Mouse (Mus musculus): ENCODE measurements around the gene H2-Q1.
"Not testable (repeated sequence)": the region's sequence is repeated elsewhere in the genome, so short reads cannot be mapped to it uniquely, and the experiment has no call there.

The H2-Q1 gene

DNA sequence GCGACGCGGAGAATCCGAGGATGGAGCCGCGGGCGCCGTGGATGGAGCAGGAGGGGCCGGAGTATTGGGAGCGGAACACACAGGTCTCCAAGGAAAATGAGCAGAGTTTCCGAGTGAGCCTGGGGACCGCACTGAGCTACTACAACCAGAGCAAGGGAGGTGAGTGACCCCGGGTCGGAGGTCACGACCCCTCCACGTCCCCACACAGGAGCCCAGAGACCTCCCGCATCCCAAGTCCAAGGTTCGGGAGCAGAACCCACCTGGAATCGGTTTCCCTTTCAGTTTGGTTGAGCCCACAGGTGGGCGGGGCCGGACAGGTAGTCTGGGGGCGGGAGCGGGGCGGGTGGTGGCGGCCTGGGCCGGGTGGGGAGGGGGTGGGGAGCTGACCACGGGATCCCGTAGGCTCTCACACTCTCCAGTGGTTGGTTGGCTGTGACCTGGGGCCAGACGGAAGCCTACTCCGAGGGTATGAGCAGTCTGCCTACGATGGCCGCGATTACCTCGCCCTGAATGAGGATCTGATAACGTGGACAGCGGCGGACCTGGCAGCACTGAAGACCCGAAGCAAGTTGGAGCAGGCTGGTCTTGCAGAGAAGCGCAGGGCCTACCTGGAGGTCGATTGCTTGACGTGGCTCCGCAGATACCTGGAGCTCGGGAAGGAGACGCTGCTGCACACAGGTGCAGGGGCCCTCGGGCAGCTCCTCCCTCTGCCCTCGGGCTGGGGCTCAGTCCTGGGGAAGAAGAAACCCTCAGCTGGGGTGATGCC is 22.7 kb downstream of the H2-Q1 start:
- DNase-seq (ENCODE audit: low spot score in 2 of 2), result no peak

DNA sequence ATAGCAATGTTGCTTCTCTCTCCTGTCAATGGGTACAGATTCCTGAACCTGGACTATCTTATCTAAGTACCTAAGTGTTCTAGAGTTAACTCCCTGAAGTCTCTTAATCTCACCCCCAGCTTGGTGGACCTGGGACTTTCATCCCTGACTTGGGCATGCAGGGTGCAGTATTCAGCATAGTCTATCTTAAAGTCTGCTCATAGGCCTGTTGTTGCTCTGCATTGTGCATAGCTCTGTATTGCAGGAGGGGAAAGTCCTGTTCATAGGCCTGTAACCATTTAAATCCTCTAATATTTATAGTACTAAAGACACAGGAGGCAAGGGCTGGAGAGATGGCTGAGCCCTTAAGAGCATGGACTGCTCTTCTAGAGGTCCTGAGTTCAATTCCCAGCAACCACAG is 27.5 kb downstream of the H2-Q1 start:
- not testable (repeated sequence) for DNase-seq (ENCODE audit: low spot score in 2 of 2)

DNA sequence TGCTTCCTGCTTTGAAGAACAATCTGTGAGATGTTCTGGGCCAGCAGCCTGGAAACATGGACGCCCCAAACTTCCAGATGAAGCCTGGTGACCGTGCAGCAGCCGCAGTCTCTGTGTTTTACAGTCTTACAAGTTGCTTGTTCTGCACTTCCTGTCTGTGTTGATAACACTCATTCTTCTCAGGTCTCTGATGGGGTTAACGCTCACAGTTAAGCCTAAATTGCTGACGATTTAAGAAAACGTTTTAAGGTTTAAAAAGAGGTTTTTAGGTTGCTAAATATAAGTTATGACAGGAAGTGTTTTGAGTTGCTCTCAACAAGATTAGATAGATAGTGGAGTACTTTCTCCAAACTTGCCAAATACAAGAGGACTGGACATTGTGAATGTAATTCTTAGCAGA is 33.1 kb downstream of the H2-Q1 start:
- not testable (repeated sequence) for DNase-seq (ENCODE audit: low spot score in 2 of 2)

DNA sequence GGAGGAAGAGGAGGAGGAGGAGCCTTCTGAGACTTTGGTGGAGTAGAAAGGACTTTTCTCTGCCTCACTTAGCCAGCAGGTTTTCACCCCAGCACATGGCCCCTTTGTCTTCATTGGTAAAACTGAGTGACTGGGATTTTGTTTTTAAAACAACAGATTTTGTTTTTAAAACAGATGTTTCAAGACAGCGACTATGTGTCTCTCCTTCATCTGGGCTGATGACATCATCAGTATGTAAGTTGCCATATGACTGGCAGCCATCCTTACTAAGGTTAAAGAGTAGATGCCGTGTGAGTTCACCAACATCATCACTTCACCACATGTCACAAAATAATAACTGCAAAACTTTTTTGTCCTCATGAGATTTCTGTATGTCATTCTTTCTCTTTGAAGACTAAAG is 33.9 kb downstream of the H2-Q1 start:
- DNase-seq (ENCODE audit: low spot score in 2 of 2), result no peak

DNA sequence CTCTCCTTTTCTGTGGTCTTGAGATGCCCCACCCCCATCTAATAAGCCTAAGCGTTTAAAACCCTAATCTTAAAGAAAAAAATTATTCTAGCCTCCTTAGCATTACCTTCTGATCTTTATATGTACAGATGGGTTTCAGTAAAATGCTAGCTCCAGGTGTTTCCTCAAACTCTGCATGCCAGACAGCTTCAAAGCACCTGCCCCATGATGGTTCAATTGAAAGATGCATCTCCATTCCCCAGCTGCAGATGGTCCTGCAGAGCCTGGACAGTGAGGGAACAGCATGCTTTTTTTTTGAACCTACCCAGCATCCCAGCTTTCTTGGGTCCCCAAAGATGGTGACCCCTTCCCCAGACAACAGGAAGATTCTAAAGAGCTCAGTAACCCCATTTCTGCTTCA is 36.9 kb downstream of the H2-Q1 start:
- no peak for DNase-seq (ENCODE audit: low spot score in 2 of 2)

DNA sequence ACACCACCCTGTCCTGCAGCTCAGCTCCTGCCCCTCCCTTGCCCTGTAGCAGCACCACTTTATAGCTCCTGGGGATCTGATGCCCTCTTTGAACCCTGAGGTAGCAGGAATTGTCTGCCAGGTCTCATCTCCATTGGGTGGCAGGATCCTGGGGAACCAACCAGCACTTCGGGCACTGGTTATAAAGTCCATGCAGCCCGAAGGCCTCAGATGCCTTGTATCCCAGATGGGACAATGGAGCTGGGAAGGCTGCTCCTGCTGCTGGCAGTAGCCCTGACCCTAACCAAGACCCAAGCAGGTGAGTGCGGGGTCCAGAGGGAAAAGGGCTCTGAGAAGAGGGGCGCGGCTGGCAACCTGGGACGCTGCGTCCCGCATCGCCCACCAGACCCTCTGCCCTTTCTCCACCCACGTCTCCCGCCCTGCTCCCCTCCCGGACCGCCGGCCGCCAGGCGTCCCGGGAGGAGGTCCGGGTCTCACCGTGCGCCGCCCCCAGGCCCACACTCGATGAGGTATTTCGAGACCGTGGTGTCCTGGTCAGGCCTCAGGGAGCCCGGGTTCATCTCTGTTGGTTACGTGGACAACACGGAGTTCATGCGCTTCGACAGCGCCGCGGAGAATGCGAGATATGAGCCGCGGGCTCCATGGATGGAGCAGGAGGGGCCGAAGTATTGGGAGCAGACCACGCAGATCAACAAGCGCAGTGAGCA is 38.7 kb downstream of the H2-Q1 start:
- DNase-seq (ENCODE audit: low spot score in 2 of 2), result no peak

DNA sequence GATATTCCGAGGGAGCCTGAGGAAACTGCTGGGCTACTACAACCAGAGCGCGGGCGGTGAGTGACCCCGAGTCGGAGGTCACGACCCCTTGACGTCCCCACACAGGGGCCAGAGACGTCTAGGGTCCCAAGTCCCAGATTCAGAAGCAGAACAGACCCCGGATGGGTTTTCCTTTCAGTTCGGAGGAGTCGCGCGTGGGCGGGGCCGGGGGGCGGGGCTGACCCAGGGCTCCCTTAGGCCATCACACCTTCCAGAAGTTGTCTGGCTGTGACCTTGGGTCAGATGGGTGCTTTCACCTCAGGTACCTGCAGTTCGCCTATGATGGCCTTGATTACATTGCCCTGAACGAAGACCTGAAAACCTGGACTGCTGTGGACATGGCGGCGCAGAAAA is 39.3 kb downstream of the H2-Q1 start:
- DNase-seq (ENCODE audit: low spot score in 2 of 2), result no peak
